Mouse (Mus musculus) R1 (cell line): ENCODE data around the gene Man1c1.
A peak's percentile ranks its signal among the peaks of the same experiment; 100 is the strongest.

Experiments used
- DNase-seq: peaks from one replicate; pipeline ENCODE4 v3.0.0-alpha.2; 2018; ENCODE audit warnings: low read depth, low spot score

Gene Man1c1

DNA sequence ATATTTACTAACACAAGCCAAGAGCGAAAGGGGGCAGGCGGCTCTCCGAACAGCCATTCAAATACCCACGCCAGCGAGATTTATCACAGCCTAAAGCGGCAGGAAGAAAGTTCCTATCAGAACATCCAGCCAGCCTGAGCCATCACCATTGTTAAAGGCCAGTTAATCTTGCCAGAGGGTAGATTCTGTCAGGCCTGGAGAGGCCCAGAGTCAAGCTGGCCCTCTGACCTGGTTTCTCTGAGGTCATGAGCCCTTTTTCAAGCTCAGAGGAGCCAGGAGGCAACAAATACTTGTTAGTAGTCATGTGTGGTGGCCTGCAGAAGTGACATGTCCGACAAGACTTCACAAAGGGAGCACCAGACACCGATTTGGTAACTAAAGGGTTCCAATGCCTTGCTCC, 28.3 kb downstream of the Man1c1 start:
- no peak for DNase-seq

DNA sequence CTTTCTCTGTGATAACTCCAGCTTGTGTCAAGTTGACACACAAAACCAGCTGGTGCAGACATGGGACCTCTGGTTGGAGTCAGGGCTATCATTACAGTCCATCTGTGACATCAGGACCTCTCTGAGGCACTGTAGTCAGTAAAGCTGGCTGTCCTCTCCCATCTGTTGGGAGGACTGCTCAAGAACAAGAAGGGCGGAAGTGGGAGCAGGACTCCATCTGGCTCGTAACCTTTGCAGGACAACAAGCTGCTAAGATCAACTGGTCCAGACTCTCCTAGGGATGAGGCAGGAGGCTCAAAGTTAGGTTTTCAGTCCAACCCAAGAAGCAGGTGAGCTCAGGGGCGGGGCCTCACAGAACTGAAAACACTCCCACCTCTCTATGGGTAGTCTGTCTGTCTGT, 29.1 kb downstream of the Man1c1 start:
- DNase-seq: no peak

GRCm38 (mm10) chr4:134673882-134674463, 30.1 kb downstream of the Man1c1 start:
- DNase-seq: no peak

DNA sequence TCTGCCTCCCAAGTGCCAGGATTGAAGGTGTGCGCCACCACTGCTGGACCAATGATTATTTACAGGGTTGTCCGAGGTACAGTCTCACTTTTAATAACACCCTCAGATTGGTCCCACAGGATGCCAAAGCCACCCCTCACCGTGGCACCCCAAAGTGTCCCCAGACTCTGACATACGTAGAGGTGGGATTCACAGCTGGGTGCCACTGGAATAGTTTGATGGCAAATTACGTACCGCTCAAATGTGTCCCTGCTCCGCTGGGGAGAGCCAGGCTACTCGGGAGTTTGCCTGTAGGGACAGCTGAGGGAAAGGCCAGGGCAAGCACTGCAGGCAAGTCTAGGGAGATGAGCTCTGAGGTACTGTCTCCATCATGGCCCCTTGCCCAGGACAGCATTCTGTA, 30.9 kb downstream of the Man1c1 start:
- DNase-seq: no peak

DNA sequence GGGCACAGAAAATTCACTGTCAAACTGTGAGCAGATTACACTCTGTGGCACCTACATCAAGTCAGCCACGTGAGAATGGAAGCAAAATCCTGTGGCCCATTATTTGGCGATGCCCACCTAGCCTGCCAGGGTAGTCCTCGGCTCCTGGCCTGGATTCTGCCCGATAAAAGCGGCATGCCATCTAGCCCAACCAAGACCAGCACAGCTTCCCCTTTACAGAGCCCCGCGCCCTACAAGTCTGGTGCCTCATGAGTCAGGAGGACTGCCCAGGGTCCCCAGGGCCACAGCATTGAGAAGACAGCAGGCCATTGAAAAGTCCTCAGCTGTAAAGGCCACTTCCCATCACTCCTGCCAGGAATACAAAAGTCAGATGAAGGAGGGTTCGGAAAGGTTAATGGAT, 31.8 kb downstream of the Man1c1 start:
- DNase-seq: no peak

GRCm38 (mm10) chr4:134671660-134672173, 32.4 kb downstream of the Man1c1 start:
- no peak for DNase-seq

DNA sequence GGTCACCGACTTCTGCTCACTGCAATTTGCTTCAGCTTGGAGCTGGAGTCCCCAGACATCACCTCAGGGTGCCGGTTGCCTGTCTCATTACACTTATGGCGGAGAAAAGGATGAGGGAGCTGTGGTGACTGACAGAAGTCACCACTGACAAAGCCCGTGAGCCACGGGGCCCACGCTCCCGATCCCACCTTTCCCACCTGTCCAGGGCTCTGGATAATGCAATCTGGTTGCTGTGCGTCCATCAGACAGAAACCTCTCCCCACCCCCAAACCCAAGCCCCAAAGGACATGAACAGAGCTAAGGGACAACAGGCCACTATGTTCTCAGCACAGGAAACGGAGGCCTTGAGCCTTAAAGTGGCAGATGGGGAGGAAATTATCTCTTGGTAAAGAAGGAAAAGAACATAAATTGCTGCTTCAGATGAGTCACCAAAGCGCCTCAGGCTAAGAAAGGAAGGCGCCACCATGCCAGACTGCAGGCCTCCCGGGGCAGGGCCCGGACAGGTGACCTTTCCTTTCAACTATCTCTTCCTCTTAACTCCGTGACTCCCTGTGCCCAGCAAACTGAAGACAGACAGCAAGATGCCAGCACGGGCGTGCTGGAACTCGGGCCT, 34.2 kb downstream of the Man1c1 start:
- DNase-seq: no peak

- no peak for DNase-seq
Observed at GRCm38 (mm10) chr4:134668355-134669028, 35.6 kb downstream of the Man1c1 start.

- peak; percentile 82 for DNase-seq
Observed at GRCm38 (mm10) chr4:134666391-134666790, 37.7 kb downstream of the Man1c1 start.

DNA sequence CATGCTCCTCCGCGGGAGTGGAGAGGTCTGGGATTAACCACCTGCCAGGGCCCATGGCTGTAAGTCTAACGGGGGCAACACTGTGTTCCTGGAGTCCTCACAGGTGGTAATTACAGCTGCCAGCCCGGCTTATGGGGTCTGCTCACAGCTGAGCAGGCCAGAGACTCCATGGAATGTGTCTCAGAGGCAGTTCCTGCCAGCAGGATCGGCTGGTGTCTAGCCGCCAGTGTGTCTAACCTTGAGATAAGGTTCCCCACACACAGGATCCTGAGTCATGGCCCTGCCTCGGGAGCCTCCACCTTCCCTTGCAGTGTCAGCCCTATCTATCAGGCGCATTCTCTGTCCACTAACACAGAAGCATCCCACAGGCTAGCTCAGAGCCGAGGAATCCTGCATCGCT, 41.0 kb downstream of the Man1c1 start:
- DNase-seq: no peak

DNA sequence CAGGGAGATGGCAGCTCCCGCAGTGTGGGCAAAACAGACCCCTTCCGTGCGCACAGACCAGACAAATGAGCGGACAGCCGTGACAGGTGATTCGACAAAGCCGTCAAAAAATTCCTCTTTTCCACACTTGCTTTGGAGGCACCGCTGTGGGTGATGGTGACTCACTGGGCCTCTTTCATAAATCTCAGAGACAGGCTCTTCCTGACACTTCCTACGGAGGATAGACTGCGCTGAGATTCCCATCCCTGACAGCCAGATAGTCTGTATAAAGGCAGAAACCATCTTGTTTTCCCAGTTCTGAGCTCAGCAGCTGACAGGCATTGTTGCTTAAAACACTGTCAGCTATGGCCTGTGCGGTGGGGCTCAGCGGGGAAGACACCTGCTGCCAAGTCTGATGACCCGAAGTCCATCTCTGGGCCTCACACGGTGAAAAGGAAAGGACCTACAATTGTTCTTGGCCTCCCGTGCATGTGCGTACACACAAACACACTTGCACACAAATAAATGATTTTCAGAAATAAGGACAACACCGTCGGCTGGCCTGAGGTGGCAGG, 43.4 kb downstream of the Man1c1 start:
- DNase-seq: no peak

DNA sequence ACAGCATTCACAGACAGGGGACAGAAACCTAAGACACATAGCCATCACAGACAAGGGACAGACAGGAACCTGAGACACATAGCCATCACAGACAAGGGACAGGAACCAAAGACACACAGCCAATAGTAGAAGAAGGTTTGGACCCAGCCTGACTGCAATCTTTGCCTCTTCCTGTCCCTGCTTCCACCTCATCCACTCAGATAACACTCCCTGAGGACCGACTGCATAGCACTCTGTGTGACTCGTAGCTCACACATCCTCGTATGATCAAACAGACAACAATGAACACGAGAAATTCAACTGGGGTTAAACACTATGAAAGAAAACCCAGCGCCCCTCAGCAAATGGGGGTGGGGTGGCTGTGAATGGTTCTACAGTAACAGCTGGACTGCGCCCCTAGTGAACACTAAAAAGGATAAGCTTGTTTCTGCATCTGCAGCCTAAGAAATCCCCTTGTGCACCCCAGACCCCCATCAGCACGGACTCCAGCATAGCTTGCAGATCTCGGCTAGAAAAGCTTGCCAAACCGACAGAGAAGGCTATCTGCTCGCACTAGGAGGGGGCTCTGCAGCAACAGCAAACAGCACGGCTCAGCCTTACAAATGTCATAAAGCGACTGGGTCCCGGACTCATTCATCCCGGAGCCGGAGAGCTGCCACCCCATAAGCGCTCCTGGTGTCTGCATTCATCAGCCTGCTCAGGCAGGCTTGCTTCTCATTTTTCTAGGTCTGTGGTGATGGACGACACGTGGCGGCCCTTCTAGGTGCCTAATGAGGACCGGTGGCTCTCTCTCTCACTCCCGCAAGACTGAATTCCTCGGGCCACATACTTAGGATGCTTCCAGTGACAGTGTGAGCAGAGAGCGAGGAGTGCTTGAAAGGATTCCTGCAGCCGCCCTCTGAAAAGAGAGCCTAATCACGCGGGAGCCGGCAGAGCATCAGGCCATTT, 44.5 kb downstream of the Man1c1 start:
- peak; percentile 47 for DNase-seq

GRCm38 (mm10) chr4:134657473-134657872, 46.6 kb downstream of the Man1c1 start:
- DNase-seq: no peak

DNA sequence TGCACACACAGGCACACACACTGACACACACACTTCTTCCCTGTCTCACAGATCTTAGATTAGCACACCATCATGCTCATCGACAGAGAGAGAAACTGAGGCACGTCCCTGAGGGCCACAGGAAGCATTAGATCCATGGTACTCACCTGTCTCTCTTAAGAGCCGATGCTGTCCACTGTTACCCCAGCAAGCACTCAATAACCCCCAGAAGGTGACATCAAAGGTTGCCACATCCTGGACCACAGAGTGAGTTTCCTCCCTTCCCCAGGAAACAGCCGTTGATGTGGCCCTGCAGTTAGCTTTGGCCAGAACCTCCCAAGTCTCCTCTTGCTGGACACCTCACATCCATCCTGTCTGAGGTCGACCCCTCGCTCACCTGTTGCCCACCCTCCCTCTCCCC, 49.7 kb downstream of the Man1c1 start:
- DNase-seq: no peak

- DNase-seq: peak; percentile 66
Observed at GRCm38 (mm10) chr4:134652720-134653119, 51.4 kb downstream of the Man1c1 start.

DNA sequence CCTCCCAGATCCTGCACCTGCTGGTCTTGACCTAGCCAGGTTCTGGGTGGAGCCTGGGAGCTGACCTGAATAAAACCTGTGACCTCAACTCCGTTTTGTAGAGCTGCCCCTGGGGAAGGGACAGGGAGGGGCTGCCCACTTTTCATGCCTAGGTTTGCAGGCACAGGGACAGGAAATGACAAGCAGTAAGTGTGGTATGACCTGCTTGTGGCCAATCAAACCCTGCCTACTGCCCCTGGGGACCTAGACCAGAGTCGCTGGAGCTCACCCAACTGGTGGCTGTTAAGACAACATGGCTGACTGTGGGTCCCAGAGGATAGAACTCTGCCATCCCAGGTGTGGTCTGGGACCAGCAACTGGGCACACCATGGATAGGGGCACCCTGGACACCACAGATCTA, 51.9 kb downstream of the Man1c1 start:
- no peak for DNase-seq

GRCm38 (mm10) chr4:134651358-134651757, 52.7 kb downstream of the Man1c1 start:
- DNase-seq: no peak

DNA sequence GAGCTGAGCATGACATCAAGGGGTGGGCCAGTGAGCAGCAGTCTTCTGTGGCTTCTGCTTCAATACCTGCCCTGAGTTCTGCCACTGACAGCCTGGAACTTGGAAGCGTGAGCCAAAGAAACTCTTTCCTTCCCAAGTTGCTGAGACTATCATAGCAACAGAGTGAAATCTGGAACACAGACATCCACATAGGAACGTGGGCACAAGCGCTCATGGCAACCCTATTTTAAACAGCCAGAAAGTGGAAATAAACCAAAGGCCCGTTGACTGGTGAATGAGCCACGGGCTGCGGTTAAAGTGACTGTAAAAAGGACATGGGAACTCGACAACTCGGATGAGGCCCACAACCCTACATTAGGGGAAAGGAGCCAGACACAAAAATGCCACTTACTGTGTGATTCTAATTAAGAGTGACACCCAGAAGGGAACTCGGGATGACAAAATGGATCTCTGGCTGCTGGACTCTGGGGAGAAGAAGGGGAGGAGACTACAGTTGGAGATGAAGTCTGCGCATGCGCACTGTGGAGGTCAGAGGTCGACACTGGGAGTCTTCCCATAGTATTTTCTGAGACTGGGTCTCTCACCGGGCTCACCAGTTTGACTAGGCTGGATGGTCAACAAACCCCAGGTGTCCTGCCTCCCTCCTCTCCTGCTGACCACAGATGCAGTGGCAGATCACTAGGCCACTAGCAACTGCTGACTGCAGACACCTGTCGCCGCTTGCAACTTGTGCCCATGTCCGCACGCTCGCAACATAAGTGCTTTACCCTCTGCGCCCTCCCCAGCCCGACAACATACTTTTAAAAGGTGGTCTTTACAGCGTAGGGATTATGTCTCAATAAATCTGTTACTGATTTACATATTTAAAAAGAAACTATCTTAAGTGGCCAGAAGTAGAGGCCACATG, 58.8 kb downstream of the Man1c1 start:
- peak; percentile 78 for DNase-seq

DNA sequence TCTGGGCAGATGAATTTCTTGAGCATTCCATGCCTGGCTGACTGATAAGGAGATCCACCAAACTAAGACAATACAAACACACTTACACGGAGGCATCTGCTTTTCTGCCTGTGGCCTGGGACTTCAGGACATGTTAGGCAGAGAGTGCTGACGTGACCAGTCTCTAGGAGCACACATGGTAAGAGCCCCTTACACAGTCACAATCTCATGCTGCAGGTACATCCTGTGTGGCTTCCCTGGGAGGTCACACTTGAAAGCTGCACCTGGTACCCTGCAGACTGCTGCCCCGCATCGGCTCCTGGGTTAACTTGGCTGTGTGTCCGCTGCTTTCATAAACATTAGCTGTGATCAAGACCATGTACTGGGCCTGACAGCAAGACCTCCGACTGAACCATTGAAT, 59.7 kb downstream of the Man1c1 start:
- no peak for DNase-seq

DNA sequence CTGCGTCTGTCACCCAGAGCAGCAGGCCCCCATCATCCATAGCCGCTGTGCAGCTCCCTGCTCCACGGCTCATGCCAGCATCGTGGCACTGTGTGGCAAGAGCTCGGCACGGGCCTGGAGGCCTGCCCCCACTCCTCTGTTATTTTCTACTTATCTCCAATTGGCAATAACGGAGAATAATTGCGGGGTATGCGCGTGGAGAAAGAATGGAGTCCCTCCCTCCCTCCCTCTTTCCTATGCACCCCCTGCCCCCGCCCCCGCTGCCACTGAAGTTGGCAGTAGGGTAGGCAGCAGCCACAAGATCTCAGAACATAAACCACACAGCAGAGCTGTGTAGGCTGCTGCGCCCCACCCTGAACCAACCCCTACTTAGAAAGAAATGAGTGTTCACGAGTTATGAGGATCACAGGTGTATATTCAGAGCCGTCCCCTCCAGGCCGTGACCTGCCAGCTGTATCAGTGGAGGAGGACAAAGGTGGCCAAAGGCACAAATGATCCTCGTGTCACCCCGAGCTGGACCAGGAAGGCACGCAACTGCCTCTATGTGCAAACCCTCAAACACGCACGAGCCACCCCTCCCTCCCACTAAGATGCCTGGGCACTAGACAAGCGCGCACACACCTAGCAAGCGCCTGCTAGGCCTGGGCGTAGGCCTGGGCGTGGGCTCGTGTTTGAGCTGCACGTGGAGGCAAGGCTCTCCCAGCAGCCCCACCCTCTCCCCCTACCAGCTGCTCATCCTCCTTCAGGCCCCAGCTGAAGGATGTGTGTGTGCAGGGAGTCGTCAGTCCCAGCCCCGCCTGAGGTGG, 62.2 kb downstream of the Man1c1 start:
- no peak for DNase-seq
